Mouse (Mus musculus) intestine, postnatal 0 days (tissue): ENCODE measurements around the gene Ttc23. TPM values are rescaled to one million over a fixed set of nuclear protein-coding genes. Genes with fewer than 3 reads are reported as not detected.

ENCODE experiments used
- ATAC-seq: fragments of 200-750 bp; cut with Nextera tagmentation; 2 replicates; pipeline ENCODE4 v1.8.0; 2017; ENCODE audit warnings: mild to moderate bottlenecking, moderate TSS enrichment, moderate library complexity
- H3K27ac ChIP-seq: fragments of 300-500 bp; sonication (generic); 2 replicates; pipeline ENCODE4 v1.5.1; 2014; ENCODE audit warnings: mild to moderate bottlenecking, low read depth, low read length, moderate library complexity
- H3K27me3 ChIP-seq: fragments of 300-500 bp; sonication (generic); replicated peaks from 2 replicates; pipeline ENCODE4 v1.6.1; 2014; ENCODE audit warnings: low read length, mixed read lengths; ENCODE audit not compliant: control insufficient read depth, insufficient read depth
- H3K36me3 ChIP-seq: fragments of 300-500 bp; sonication (generic); 2 replicates; pipeline ENCODE4 v1.6.1; 2014; ENCODE audit warnings: mild to moderate bottlenecking, moderate library complexity; ENCODE audit not compliant: control insufficient read depth, insufficient read depth
- H3K4me1 ChIP-seq: fragments of 300-500 bp; sonication (generic); replicated peaks from 2 replicates; pipeline ENCODE4 v1.6.1; 2014; ENCODE audit warnings: antibody characterized with exemption, low read length, mixed read lengths; ENCODE audit not compliant: control insufficient read depth, insufficient read depth
- H3K4me2 ChIP-seq: fragments of 300-500 bp; sonication (generic); replicated peaks from 2 replicates; pipeline ENCODE4 v1.6.1; 2014; ENCODE audit warnings: low read depth, mild to moderate bottlenecking, moderate library complexity
- H3K4me3 ChIP-seq: fragments of 300-500 bp; sonication (generic); 2 replicates; pipeline ENCODE4 v1.5.1; 2014; ENCODE audit warnings: low read depth, low read length
- H3K9ac ChIP-seq: fragments of 300-500 bp; sonication (generic); 2 replicates; pipeline ENCODE4 v1.6.1; 2014; ENCODE audit warnings: mild to moderate bottlenecking, low read depth, low read length
- H3K9me3 ChIP-seq: fragments of 300-500 bp; sonication (generic); 2 replicates; pipeline ENCODE4 v1.6.1; 2016; ENCODE audit warnings: mixed run types; ENCODE audit not compliant: control insufficient read depth
- CTCF ChIP-seq: sonication (generic); IDR thresholded peaks from 2 replicates; pipeline ENCODE4 v1.5.1; 2016; ENCODE audit warnings: low read depth, mild to moderate bottlenecking, control low read depth, antibody characterized with exemption, moderate library complexity
- WGBS: fragments of 180-500 bp; shearing (Covaris S2); extraction: QIAGEN DNeasy Blood & Tissue Kit; methylation state at CpG from one replicate; pipeline ENCODE4 v1.1.7; 2014; 5-methylcytosine and 5-hydroxymethylcytosine counted together
- polyA plus RNA-seq: library from polyadenylated mRNA; unstranded; fragments of >200 nt; fragmentation: Nextera tagmentation; extraction: Ambion mirVana; gene quantifications from 2 replicates; pipeline ENCODE4 v1.2.1, GENCODE M21; 2015

Gene Ttc23
- polyA plus RNA-seq, 1 experiment from 2014 or later: 8.6 TPM

- Histone ChIP-seq H3K9me3 (no peaks in the 10 kb centered on the region), H3K27ac (no peak overlapping the region), H3K4me1 (no peaks in the 10 kb centered on the region), H3K36me3 (peaks cover 32% of the 10 kb centered on the region), H3K4me3 (no peak overlapping the region), H3K27me3 (no peaks in the 10 kb centered on the region), H3K4me2 (no peak overlapping the region), H3K9ac (no peak overlapping the region)
- no peak for ATAC-seq
- TF ChIP-seq CTCF: no peak
- 70% methylated on average over 19 of the region's 19 CpGs for WGBS
These were observed 66.8 kb downstream of the Ttc23 start for GRCm38 (mm10) chr7:67713820-67714510.

GRCm38 (mm10) chr7:67715176-67715575 lies 68.0 kb downstream of the Ttc23 start:
- Histone ChIP-seq H3K27ac (no peak overlapping the region), H3K9me3 (no peaks in the 10 kb centered on the region), H3K36me3 (peaks cover 26% of the 10 kb centered on the region), H3K4me1 (no peaks in the 10 kb centered on the region), H3K27me3 (no peaks in the 10 kb centered on the region), H3K4me3 (no peak overlapping the region), H3K4me2 (no peak overlapping the region), H3K9ac (no peak overlapping the region)
- WGBS: 79% methylated on average over 7 of the region's 7 CpGs
- ATAC-seq: no peak
- TF ChIP-seq CTCF: no peak

GRCm38 (mm10) chr7:67716213-67716878 lies 69.1 kb downstream of the Ttc23 start:
- no peak for ATAC-seq
- H3K9ac ChIP-seq: no peak overlapping the region
- 58% methylated on average over 11 of the region's 11 CpGs for whole genome bisulfite sequencing
- H3K4me2 ChIP-seq: no peak overlapping the region
- H3K4me1 ChIP-seq: no peaks in the 10 kb centered on the region
- no peaks in the 10 kb centered on the region for H3K9me3 ChIP-seq
- no peak overlapping the region for H3K4me3 ChIP-seq
- H3K27me3 ChIP-seq: no peaks in the 10 kb centered on the region
- peaks cover 16% of the 10 kb centered on the region; the same call in 1 of the 2 replicates for H3K36me3 ChIP-seq
- TF ChIP-seq CTCF: no peak
- no peak overlapping the region for H3K27ac ChIP-seq

- no peak for ATAC-seq
- Histone ChIP-seq H3K9me3 (no peaks in the 10 kb centered on the region), H3K27me3 (no peaks in the 10 kb centered on the region), H3K27ac (no peak overlapping the region), H3K4me1 (no peaks in the 10 kb centered on the region), H3K36me3 (peaks cover 10% of the 10 kb centered on the region; the same call in 1 of the 2 replicates), H3K4me2 (no peak overlapping the region), H3K9ac (no peak overlapping the region), H3K4me3 (no peak overlapping the region)
- TF ChIP-seq CTCF: no peak
- 83% methylated on average over 10 of the region's 10 CpGs for WGBS
These were observed 69.7 kb downstream of the Ttc23 start for GRCm38 (mm10) chr7:67716925-67717324.

GRCm38 (mm10) chr7:67717520-67717919 lies 70.3 kb downstream of the Ttc23 start:
- Histone ChIP-seq H3K9ac (no peak overlapping the region), H3K36me3 (peaks cover 7% of the 10 kb centered on the region; the same call in 1 of the 2 replicates), H3K27ac (no peak overlapping the region), H3K9me3 (no peaks in the 10 kb centered on the region), H3K4me3 (no peak overlapping the region), H3K4me1 (no peaks in the 10 kb centered on the region), H3K4me2 (no peak overlapping the region), H3K27me3 (no peaks in the 10 kb centered on the region)
- no peak for ATAC-seq
- 88% methylated on average over 3 of the region's 3 CpGs for WGBS
- TF ChIP-seq CTCF: no peak

GRCm38 (mm10) chr7:67718804-67719203 lies 71.6 kb downstream of the Ttc23 start:
- Histone ChIP-seq H3K27me3 (no peaks in the 10 kb centered on the region), H3K4me2 (no peak overlapping the region), H3K36me3 (no peaks in the 10 kb centered on the region), H3K9me3 (no peaks in the 10 kb centered on the region), H3K9ac (no peak overlapping the region), H3K27ac (no peak overlapping the region), H3K4me3 (no peak overlapping the region), H3K4me1 (no peaks in the 10 kb centered on the region)
- 57% methylated on average over 8 of the region's 8 CpGs for WGBS
- ATAC-seq: no peak
- no peak for TF ChIP-seq CTCF
